Mouse (Mus musculus) heart, embryonic 14.5 days (tissue): ENCODE measurements around the gene Syn2. TPM values are rescaled to one million over a fixed set of nuclear protein-coding genes. Genes with fewer than 3 reads are reported as not detected.
A peak's percentile ranks its signal among the peaks of the same experiment; 100 is the strongest.

Source experiments
- ATAC-seq: fragments of 200-750 bp; cut with Nextera tagmentation; 2 replicates; pipeline ENCODE4 v1.8.0; 2017; ENCODE audit warnings: low read depth, moderate TSS enrichment; ENCODE audit not compliant: insufficient number of reproducible peaks, insufficient read depth, low FRiP score
- H3K27ac ChIP-seq, 2 experiments: fragments of 200-500 bp in 1 of 2; fragments of 300-500 bp in 1 of 2; sonication (generic) in 1 of 2; replicated peaks in 1 of 2; 2 replicates each; pipeline ENCODE4 v1.5.1; 2012 to 2014; ENCODE audit warnings: low read depth in 2 of 2, low read length in 2 of 2, control low read depth in 1 of 2, mild to moderate bottlenecking in 1 of 2, mixed read lengths in 1 of 2; ENCODE audit not compliant: control insufficient read depth in 1 of 2, insufficient read depth in 1 of 2
- H3K27me3 ChIP-seq: fragments of 300-500 bp; sonication (generic); 2 replicates; pipeline ENCODE4 v1.6.1; 2014; ENCODE audit warnings: mild to moderate bottlenecking, low read length, control low read depth; ENCODE audit not compliant: control insufficient read depth, insufficient read depth
- H3K36me3 ChIP-seq: fragments of 300-500 bp; sonication (generic); 2 replicates; pipeline ENCODE4 v1.6.1; 2014; ENCODE audit warnings: mild to moderate bottlenecking, control low read depth, low read length, mixed read lengths; ENCODE audit not compliant: control insufficient read depth, insufficient read depth
- H3K4me1 ChIP-seq, 2 experiments: fragments of 200-500 bp in 1 of 2; fragments of 300-500 bp in 1 of 2; sonication (generic) in 1 of 2; 2 replicates each; pipeline ENCODE4 v1.6.1; 2012 to 2014; ENCODE audit warnings: low read length in 2 of 2, control low read depth in 1 of 2, mixed read lengths in 1 of 2; ENCODE audit not compliant: control insufficient read depth in 2 of 2, insufficient read depth in 2 of 2
- H3K4me2 ChIP-seq: fragments of 300-500 bp; sonication (generic); 2 replicates; pipeline ENCODE4 v1.6.1; 2014; ENCODE audit warnings: mild to moderate bottlenecking, low read length
- H3K4me3 ChIP-seq, 2 experiments: fragments of 200-500 bp in 1 of 2; fragments of 300-500 bp in 1 of 2; sonication (generic) in 1 of 2; 2 replicates each; pipeline ENCODE4 v1.5.1; 2012 to 2014; ENCODE audit warnings: low read length in 2 of 2, mild to moderate bottlenecking in 2 of 2, control low read depth in 1 of 2, low read depth in 1 of 2, moderate library complexity in 1 of 2; ENCODE audit not compliant: control insufficient read depth in 1 of 2, insufficient read depth in 1 of 2
- H3K9ac ChIP-seq: fragments of 300-500 bp; sonication (generic); 2 replicates; pipeline ENCODE4 v1.6.1; 2014; ENCODE audit warnings: mild to moderate bottlenecking, low read length
- H3K9me3 ChIP-seq: fragments of 300-500 bp; sonication (generic); 2 replicates; pipeline ENCODE4 v1.6.1; 2016; ENCODE audit warnings: low read length, control low read depth; ENCODE audit not compliant: control insufficient read depth
- WGBS: fragments of 180-500 bp; shearing (Covaris S2); extraction: QIAGEN DNeasy Blood & Tissue Kit; methylation state at CpG from one replicate; pipeline ENCODE4 v1.1.7; 2014; 5-methylcytosine and 5-hydroxymethylcytosine counted together
- polyA plus RNA-seq: library from polyadenylated mRNA; unstranded; fragments of >200 nt; fragmentation: Nextera tagmentation; extraction: Ambion mirVana; gene quantifications from 2 replicates; pipeline ENCODE4 v1.2.1, GENCODE M21; 2014

The Syn2 gene
- polyA plus RNA-seq: 1.5 and 2.1 TPM in 2 replicates

DNA sequence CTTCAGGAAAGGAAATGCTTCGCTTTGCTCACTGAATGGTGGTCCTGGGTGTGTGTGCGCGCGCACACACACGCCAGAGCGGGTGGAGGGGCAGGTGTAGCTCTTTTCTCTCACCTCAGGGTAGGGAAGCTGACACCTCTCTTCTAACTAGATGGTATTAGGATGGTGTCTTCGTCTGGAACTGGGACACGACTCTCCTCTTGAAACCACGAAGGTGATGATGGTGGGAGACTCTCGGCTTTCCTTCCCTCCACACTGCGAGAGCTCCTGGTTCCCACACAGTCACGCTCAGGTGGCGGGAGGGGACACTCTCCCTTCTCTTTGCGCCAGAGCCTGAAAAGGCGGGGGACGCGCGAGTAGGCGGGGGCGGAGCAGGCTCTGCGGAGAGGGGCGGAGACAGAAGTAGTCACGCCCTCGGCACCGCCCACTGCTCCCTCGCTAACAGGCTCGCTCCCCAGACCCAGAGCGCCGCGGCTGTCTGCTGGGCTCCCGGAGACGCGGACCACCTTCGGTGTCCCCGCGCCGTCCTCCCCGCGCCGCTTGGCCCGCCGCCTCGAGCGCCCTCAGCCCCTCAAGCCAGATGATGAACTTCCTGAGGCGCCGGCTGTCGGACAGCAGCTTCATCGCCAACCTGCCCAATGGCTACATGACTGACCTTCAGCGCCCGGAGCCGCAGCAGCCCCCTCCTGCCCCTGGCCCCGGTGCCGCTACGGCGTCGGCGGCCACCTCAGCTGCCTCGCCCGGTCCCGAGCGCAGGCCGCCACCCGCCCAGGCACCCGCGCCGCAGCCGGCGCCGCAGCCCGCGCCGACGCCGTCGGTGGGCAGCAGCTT is at the start of gene Syn2:
Syn2 (plus strand) TSS at position 402 of the 831 bp plus-strand sequence.
- peaks cover 36% of the 10 kb centered on the region for H3K27me3 ChIP-seq

DNA sequence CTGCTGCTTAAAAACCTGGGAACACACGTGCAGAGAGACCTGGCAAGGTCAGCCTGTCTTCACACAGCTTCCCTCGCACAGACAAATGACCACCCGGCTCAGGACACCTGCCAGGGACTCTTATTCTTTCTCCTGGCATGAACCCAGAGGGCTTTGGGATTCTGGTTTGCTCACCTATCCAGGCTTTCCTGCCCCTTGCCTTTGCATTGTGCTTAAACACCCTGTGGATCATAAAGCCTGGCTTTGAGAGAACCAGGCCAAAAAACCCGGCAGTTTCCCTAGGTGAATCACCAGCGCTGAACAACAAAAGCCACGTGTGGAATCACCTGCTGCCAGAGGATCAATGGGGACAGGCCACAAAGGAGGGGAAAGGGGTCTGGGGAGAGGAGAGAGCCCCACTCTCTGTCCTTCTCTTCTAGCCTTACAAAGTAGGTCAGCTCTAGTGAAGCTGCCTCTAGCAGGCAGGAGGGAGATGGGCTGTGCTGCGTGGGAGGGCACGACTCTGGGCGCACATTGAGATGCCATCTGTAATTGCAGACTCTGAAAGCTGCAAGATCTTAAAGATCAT is 49.3 kb upstream of the Syn2 start:
- no peak for ATAC-seq
- Histone ChIP-seq H3K27ac (no peak overlapping the region), H3K36me3 (no peaks in the 10 kb centered on the region), H3K9ac (no peak overlapping the region), H3K4me3 (no peak overlapping the region), H3K4me1 (no peaks in the 10 kb centered on the region), H3K27me3 (no peaks in the 10 kb centered on the region), H3K4me2 (no peak overlapping the region), H3K9me3 (no peaks in the 10 kb centered on the region)
- WGBS: 59% methylated on average over 9 of the region's 9 CpGs

More for the DNA sequence above, at the start of gene Syn2:
- peak within 1 kb of the TSS; percentile 92 for H3K4me2 ChIP-seq
- peaks cover 2 to 4% of the 10 kb centered on the region in 2 experiments; a peak in 1 of 4 replicates for H3K4me1 ChIP-seq
- H3K9ac ChIP-seq: peak within 1 kb of the TSS; percentile 59; the same call in 1 of the 2 replicates
- H3K9me3 ChIP-seq: no peaks in the 10 kb centered on the region
- ATAC-seq: peak; percentile 87
- H3K27ac ChIP-seq: no peak within 1 kb of the TSS
- under 1% methylated on average over 65 of the region's 75 CpGs for WGBS
- H3K36me3 ChIP-seq: no peaks in the 10 kb centered on the region
- peak within 1 kb of the TSS; percentile 60 to 88 for H3K4me3 ChIP-seq

DNA sequence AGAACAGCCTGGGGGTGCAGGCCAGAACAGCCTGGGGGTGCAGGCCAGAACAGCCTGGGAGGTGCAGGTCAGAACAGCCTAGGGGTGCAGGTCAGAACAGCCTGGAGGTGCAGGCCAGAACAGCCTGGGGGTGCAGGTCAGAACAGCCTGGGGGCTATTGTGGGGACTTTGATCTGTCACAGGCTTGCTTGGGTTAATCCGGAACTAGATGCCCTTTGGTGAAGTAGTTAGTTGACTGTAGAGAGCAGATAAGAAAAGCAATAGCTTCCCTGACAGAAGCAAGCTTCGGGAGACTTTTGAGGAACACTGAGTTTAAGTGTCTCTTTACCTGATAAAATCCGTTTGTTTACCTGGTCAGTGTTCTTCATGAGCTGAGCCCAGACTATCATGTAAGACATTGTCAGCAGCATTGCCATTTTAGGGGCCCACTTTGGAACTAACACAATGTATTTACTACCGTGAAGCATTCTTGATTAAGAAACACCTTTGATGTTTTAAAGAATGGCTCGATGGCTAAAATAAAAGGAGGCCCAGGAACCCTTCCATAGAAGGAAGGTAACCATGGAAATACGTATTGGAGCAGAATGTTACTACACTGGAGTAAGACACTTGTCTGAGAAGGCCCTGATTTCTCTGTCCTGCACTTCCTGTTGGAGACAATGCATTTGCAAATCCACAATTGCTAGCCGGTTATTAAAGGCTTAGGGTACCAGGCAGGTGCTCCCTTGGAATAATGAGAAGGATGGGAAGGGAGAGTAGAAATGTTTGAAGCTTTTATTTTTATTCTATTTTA is 46.2 kb upstream of the Syn2 start:
- no peaks in the 10 kb centered on the region for H3K4me1 ChIP-seq
- 59% methylated on average over 7 of the region's 7 CpGs for WGBS
- H3K4me3 ChIP-seq: no peak overlapping the region
- no peak for ATAC-seq
- no peaks in the 10 kb centered on the region for H3K36me3 ChIP-seq
- H3K9ac ChIP-seq: no peak overlapping the region
- no peaks in the 10 kb centered on the region for H3K27me3 ChIP-seq
- no peak overlapping the region for H3K4me2 ChIP-seq
- no peaks in the 10 kb centered on the region for H3K9me3 ChIP-seq
- no peak overlapping the region for H3K27ac ChIP-seq

DNA sequence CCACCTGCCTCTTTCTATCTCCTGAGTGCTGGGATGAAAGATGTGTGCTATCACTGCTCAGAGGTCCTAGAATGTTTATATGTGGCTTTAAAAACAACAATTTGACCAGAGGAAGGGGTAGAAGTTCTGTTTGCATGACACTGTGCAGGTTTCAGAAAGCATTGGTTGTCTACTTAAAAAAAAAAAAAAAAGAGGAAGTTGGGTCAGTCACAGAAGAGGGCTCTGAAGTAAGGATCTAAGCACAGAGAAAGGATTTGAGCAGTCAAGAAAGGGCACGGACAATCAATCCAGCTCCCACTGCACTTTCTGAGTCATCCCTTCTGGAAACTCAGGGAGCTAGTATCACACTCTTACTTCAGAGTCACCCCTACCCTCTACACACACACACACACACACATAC is 43.0 kb upstream of the Syn2 start:
- Histone ChIP-seq H3K27me3 (no peaks in the 10 kb centered on the region), H3K4me1 (no peaks in the 10 kb centered on the region), H3K9me3 (no peaks in the 10 kb centered on the region), H3K4me3 (no peak overlapping the region), H3K9ac (no peak overlapping the region), H3K36me3 (no peaks in the 10 kb centered on the region), H3K4me2 (no peak overlapping the region), H3K27ac (no peak overlapping the region)
- WGBS: 43% methylated on average over 1 of the region's 1 CpGs
- ATAC-seq: no peak

DNA sequence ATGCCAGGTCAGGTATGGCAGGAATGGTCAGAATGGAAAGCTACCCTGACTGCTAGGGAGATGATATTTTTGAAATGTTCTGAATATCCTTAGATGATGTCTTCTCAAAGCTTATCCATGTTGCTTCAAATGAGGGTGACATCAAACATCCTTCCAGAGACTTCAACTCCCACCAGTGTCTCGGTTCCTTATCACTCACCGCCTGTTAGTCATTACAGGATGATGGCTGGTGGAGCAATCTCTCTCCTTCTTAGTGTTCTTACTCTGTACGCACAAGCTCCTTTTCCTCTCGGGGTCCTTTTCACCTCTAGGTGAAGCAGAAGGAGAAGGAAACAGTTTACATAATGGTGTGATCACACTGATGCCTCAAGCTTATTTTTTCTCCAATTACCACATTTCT is 32.2 kb upstream of the Syn2 start:
- H3K4me3 ChIP-seq: no peak overlapping the region
- no peaks in the 10 kb centered on the region for H3K36me3 ChIP-seq
- H3K4me2 ChIP-seq: no peak overlapping the region
- H3K9ac ChIP-seq: no peak overlapping the region
- H3K27me3 ChIP-seq: no peaks in the 10 kb centered on the region
- WGBS: 45% methylated on average over 4 of the region's 4 CpGs
- no peaks in the 10 kb centered on the region for H3K4me1 ChIP-seq
- no peaks in the 10 kb centered on the region for H3K9me3 ChIP-seq
- ATAC-seq: no peak
- no peak overlapping the region for H3K27ac ChIP-seq

DNA sequence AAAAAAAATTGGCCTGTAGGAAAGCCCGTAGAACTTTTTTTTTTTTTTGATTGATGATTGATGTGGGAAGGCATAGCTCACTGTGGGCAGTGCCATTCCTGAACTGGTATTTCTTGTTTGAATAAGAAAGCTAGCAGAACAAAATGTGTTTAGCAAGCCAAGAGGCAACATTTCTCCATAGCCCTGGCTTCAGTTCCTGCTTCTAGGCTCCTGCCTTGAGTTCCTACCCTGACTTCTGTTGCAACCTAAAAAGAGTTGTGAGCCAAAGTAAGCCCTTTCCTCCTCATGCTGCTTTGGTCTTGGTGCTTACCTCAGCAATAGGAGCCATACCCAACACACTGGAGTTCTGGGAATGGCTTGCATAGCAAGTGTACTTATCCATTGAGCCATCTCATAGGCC is 23.3 kb upstream of the Syn2 start:
- no peak overlapping the region for H3K4me2 ChIP-seq
- no peaks in the 10 kb centered on the region for H3K36me3 ChIP-seq
- H3K27ac ChIP-seq: no peak overlapping the region
- ATAC-seq: no peak
- no peaks in the 10 kb centered on the region for H3K4me1 ChIP-seq
- no peak overlapping the region for H3K4me3 ChIP-seq
- H3K9me3 ChIP-seq: no peaks in the 10 kb centered on the region
- no peaks in the 10 kb centered on the region for H3K27me3 ChIP-seq
- H3K9ac ChIP-seq: no peak overlapping the region
- WGBS: 86% methylated on average over 1 of the region's 1 CpGs

DNA sequence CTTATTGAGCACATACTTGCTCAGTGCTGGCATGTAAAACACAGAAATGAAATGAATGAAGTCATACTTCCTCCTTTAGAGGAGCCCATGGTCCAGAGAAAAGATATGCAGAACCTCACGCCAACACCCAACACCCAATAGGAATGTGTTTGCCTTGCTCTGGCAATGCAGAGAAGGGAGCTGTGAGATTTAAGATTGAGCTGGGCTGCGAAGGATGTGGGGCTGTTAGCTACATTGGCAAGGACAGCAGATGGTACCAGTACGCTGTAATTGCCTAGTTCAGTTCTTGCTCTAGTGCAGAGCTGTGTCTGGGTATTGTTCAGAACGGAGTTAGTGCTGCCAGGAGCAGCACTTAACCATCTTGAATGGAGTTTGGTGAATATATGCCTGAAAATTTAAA is 12.5 kb upstream of the Syn2 start:
- WGBS: 72% methylated on average over 4 of the region's 4 CpGs
- Histone ChIP-seq H3K27me3 (no peaks in the 10 kb centered on the region), H3K4me1 (peaks cover 2 to 9% of the 10 kb centered on the region in 2 experiments; a peak in 2 of 4 replicates), H3K4me2 (no peak overlapping the region), H3K36me3 (no peaks in the 10 kb centered on the region), H3K4me3 (no peak overlapping the region), H3K27ac (no peak overlapping the region), H3K9ac (no peak overlapping the region), H3K9me3 (no peaks in the 10 kb centered on the region)
- no peak for ATAC-seq
